Mouse (Mus musculus): Measurements from ENCODE around the gene P3h1. TPM values are rescaled to one million over a fixed set of nuclear protein-coding genes. Genes with fewer than 3 reads are reported as not detected.

P3h1 gene
- polyA plus RNA-seq, 1 experiment = 190 TPM

DNA sequence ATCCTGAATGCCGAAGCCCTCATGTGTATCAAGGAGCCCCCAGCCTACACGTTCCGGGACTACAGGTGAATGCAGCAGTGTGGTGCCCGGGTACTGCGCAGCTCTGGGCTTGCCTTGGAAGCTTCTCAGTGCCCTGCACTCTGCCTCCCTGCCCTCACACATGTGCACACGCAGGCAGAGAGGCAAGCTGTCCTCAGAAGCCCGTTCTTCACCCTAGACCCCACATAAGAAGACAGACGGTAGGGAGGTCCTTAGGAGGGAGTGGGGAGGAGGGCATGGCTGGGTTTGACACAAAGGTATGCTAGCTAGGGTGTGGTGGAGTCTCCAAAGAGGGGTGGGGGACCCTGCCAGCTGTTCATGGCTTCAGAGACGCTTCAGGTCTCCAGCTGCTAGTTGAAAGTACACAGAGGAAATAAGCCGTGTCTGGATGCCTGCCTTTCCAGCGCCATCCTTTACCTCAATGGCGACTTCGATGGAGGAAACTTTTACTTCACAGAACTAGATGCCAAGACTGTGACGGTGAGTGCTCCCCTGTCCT lies 14.0 kb downstream of the P3h1 start:
- no peaks in the 10 kb centered on the region for H3K4me1 ChIP-seq (ENCODE audit: control insufficient read depth, insufficient read depth, low read length)
- TF ChIP-seq POLR2A (IDR thresholded peaks at IDR 0.05; ENCODE audit: low read depth, low read length) = no peak
- TF ChIP-seq CTCF (IDR thresholded peaks at IDR 0.05; ENCODE audit: borderline replicate concordance, insufficient read depth, low read length) = no peak

DNA sequence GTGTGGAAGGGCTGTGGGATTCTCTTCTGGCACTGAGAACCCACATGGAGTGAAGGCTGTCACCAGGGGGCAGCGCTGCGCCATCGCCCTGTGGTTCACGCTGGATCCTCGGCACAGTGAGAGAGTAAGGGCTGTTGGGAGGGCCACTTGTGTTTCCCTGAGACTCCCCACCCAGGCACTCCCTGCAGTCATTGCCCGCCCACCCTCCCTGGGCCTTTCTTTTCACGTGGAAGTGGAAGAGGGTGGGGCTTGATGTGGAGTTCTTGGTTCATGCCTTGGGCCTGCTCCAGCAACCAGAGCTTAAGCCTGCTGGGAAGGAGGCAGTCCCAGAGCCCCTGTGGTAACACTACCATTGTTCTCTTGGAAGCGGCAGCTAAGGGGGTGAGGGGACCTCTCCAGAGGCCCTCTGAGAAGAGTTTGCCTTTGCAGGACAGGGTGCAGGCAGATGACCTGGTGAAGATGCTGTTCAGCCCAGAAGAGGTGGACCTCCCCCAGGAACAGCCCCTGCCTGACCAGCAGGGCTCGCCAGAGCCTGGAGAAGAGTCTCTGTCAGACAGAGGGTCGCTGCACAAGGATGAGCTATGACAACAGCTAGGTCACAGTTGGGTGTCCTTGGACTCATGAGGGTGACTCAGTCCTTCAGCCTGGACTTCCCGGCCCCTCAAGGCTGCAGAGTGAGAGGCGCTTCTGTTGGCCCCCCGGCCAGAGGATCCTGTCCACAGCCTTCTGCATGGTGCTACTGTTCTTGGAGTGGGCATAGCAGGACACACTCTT lies 14.9 kb downstream of the P3h1 start:
- H3K27ac ChIP-seq (ENCODE audit: insufficient read depth, low read length) = no peak overlapping the region

More for the DNA sequence above, 14.0 kb downstream of the P3h1 start:
- Histone ChIP-seq H3K27ac (ENCODE audit: insufficient read depth, low read length) (no peak overlapping the region), H3K4me3 (ENCODE audit: insufficient read depth, low read length) (no peak overlapping the region)

DNA sequence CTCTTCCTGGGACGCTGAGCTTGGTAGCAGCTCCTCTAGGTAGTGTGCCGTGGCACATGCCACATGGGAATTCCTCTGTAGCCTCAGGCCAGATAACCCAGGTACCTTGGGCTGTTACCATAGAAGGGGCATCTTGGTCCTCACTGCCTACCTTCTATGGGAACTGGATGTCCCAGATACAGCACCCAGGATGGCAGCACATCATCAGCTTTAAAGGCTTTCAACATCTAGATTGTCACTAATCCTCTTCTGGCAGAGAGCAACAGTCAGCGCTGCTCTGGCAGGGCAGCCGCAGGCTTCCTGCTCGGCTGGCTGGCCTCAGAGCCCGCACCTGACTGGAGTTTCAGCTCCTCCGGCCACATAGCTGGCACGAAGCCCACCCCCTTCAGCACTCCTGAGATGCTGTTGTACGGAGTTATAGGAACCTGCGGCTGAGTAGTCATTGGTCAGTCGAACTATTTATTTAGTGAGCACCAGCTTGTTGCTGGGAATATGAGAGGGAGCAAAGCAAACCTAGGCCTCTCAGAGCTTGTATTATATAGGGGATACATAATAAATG lies 15.8 kb downstream of the P3h1 start:
- H3K27ac ChIP-seq (ENCODE audit: insufficient read depth, low read length) = no peak overlapping the region
- no peaks in the 10 kb centered on the region for H3K4me1 ChIP-seq (ENCODE audit: control insufficient read depth, insufficient read depth, low read length)
- H3K4me3 ChIP-seq (ENCODE audit: insufficient read depth, low read length) = no peak overlapping the region
- TF ChIP-seq POLR2A (IDR thresholded peaks at IDR 0.05; ENCODE audit: low read depth, low read length) = no peak
- no peak for TF ChIP-seq CTCF (IDR thresholded peaks at IDR 0.05; ENCODE audit: borderline replicate concordance, insufficient read depth, low read length)

More for the DNA sequence above, 14.9 kb downstream of the P3h1 start:
- H3K4me3 ChIP-seq (ENCODE audit: insufficient read depth, low read length) = no peak overlapping the region
- H3K4me1 ChIP-seq (ENCODE audit: control insufficient read depth, insufficient read depth, low read length) = no peaks in the 10 kb centered on the region
- TF ChIP-seq CTCF (IDR thresholded peaks at IDR 0.05; ENCODE audit: borderline replicate concordance, insufficient read depth, low read length) = peak; percentile 96
- no peak for TF ChIP-seq POLR2A (IDR thresholded peaks at IDR 0.05; ENCODE audit: low read depth, low read length)

DNA sequence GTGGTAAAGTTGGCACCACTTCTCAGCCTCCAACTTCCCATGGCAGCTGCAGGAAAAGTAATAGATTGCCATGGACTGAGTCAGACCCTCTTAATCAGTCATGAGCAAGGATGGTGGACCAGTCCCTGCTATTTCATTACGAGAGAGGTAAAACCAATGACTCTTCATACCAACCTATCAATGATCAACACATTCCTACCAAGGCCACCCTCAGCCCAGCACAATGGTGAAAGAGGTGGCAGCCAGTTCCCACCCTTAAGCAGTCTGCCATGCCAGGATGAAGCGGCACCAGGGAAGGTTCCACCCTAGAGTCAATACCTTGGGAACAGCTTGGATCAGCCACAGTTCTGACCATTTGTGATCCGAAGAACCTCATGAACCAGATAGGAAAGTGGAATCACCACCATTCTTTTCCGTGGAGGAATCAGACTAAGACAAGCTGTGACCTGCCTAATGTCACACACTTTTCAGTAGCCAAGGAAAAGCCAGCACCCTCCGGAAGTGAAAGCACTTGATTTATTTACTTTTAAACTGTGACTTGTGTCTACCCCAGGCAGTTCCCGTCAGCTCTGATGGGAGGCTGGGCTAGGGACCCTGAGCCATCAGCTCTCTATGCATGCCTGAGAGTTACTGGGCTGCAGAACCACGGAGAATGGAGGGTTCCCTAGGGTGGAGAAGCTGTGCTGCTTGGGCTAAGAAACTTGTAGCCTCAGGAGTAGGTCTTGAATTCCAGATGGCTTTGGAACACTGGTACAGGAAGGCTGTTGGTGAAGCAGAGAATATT lies 19.5 kb downstream of the P3h1 start:
- Histone ChIP-seq H3K27ac (ENCODE audit: insufficient read depth, low read length) (no peak overlapping the region), H3K4me1 (ENCODE audit: control insufficient read depth, insufficient read depth, low read length) (0 out of 2 replicates have a peak, but pooled peaks cover 5% of the 10 kb centered on the region), H3K4me3 (ENCODE audit: insufficient read depth, low read length) (no peak overlapping the region)
- no peak for TF ChIP-seq CTCF (IDR thresholded peaks at IDR 0.05; ENCODE audit: borderline replicate concordance, insufficient read depth, low read length)

DNA sequence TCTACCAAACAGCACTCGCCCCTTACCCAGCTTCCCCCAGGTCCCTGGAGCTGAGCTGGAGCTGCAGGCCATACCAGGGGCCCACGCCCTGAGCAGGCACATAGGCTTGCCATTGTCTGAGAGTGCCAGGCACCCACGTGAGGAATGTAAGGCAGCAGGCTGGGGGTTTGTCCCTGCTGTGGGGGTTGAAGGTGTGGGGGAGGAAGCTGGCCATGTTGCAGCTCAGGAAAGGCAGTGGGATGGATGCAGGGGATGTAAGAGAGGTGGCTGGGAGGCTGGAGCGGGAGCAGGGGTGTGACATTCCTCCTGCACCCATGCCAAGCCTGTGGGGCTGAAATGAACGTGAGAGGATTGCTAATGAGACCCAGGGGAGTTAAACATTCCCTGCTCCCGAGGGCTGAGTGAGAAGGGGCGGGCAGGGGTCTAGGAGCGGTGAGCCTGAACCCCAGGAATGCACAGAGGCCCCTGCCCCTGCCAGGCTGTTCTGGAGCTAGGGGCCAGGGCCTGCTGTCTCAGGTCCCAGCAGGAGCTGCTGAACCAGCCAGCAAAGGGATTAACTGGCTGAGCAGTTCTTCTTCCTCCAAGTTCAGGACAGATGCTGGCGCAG lies 21.4 kb downstream of the P3h1 start:
- no peak overlapping the region for H3K27ac ChIP-seq (ENCODE audit: insufficient read depth, low read length)
- 0 out of 2 replicates have a peak, but pooled peaks cover 5% of the 10 kb centered on the region for H3K4me1 ChIP-seq (ENCODE audit: control insufficient read depth, insufficient read depth, low read length)

DNA sequence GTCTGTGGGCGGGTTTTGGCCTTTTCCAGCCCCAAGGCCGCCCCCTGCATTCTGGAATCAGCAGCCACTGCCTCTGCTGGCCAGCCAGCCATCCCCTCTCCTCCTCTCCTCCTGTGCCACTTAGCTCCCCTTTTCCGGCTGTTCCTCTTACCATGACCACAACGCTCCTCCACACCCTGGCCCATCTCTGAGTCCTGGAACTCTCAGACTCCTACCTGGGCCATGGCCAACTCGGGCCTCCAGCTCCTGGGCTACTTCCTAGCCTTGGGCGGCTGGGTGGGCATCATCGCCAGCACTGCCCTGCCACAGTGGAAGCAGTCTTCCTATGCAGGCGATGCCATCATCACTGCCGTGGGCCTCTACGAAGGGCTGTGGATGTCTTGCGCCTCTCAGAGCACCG lies 22.6 kb downstream of the P3h1 start, which contains the start of gene Cldn19:
TSS of gene Cldn19 (plus strand) at position 64 of the 400 bp plus-strand sequence.
- TF ChIP-seq CTCF (IDR thresholded peaks at IDR 0.05; ENCODE audit: borderline replicate concordance, insufficient read depth, low read length) = no peak
- TF ChIP-seq POLR2A (IDR thresholded peaks at IDR 0.05; ENCODE audit: low read depth, low read length) = no peak
- 0 out of 2 replicates have a peak, but pooled peaks cover 5% of the 10 kb centered on the region for H3K4me1 ChIP-seq (ENCODE audit: control insufficient read depth, insufficient read depth, low read length)
- no peak within 1 kb of the TSS for H3K4me3 ChIP-seq (ENCODE audit: insufficient read depth, low read length)
- no peak within 1 kb of the TSS for H3K27ac ChIP-seq (ENCODE audit: insufficient read depth, low read length)

More for the DNA sequence above, 21.4 kb downstream of the P3h1 start:
- no peak overlapping the region for H3K4me3 ChIP-seq (ENCODE audit: insufficient read depth, low read length)
- TF ChIP-seq POLR2A (IDR thresholded peaks at IDR 0.05; ENCODE audit: low read depth, low read length) = no peak

DNA sequence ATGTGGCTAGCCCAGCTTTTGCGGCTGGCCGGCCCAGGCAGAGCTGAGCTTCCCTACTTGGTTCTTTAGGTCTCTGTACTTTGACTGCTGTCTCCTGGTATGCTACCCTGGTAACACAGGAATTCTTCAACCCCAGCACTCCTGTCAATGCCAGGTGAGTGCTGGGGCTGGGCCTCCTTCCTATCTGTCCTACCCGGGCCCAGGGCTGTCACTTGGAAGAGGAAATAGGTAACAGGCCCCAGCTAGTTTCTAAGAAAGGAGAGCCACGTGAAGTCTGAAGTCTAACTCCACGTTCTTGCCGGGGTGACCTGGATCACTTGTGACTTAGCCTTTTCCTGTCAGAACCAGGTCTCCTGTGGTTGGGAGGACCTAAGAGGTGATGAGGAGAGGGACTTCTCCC lies 24.4 kb downstream of the P3h1 start:
- H3K4me3 ChIP-seq (ENCODE audit: insufficient read depth, low read length) = no peak overlapping the region
- TF ChIP-seq POLR2A (IDR thresholded peaks at IDR 0.05; ENCODE audit: low read depth, low read length) = no peak
- TF ChIP-seq CTCF (IDR thresholded peaks at IDR 0.05; ENCODE audit: borderline replicate concordance, insufficient read depth, low read length) = no peak
- H3K27ac ChIP-seq (ENCODE audit: insufficient read depth, low read length) = no peak overlapping the region
- H3K4me1 ChIP-seq (ENCODE audit: control insufficient read depth, insufficient read depth, low read length) = 0 out of 2 replicates have a peak, but pooled peaks cover 5% of the 10 kb centered on the region

DNA sequence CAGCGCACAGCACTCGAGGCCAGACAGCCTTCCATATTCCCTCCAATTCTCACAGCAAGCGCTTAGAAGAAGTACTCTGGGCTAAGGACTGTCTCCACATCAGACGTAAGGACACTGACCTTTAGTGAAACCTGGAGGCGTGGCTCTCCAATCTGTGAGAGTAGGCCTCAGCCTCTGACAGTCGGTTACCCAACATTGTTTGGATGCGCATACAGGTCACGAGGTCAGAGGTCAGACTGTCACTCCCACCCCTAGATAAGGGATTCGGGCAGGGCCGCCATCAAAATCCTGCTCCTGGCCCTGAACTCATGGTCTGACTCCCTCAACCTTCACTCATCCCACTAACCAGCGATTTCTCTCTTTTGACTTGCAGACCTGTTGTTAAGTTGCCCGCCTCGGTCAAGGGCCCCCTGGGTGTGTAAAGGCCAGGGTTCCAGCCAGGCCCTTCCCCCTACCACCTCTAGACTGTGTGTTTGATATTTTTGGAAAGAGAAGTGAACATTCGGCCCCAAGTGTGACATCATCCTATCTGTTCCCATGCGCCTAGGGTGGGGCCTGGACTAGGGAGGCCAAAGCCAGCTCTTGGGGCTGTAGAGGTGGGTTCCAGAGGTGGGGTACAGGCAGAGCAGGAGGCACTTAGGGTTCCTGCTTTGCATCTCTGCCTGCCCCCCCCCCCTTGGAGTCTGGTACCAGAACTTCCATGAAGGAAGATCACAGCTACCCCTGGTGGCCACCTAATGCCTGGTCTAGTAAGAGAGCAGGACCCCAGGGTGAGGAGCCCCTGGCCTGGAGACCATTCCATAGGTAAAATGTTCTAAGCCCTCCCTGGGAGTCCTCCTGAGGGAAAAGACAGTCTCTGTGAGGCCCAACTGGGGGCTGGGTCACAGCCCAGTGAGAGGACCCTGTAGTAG lies 26.9 kb downstream of the P3h1 start:
- Histone ChIP-seq H3K4me1 (ENCODE audit: control insufficient read depth, insufficient read depth, low read length) (no peaks in the 10 kb centered on the region), H3K27ac (ENCODE audit: insufficient read depth, low read length) (no peak overlapping the region), H3K4me3 (ENCODE audit: insufficient read depth, low read length) (no peak overlapping the region)
- TF ChIP-seq POLR2A (IDR thresholded peaks at IDR 0.05; ENCODE audit: low read depth, low read length) = no peak
- TF ChIP-seq CTCF (IDR thresholded peaks at IDR 0.05; ENCODE audit: borderline replicate concordance, insufficient read depth, low read length) = no peak
